Mouse (Mus musculus): ENCODE data around the gene Ankrd2. TPM values are rescaled to one million over a fixed set of nuclear protein-coding genes. Genes with fewer than 3 reads are reported as not detected.
A peak's percentile ranks its signal among the peaks of the same experiment; 100 is the strongest.

Ankrd2 gene
- polyA plus RNA-seq, 2 experiments = 0.08 TPM; not detected in 1

GRCm38 (mm10) chr19:42014231-42014825 is 21.5 kb upstream of the Ankrd2 start:
- H3K36me3 ChIP-seq (replicated peaks; ENCODE audit: control insufficient read depth, insufficient read depth, low read depth) = no peaks in the 10 kb centered on the region
- H3K4me1 ChIP-seq (replicated peaks; ENCODE audit: control insufficient read depth in 2 of 2, insufficient read depth in 2 of 2, low read length in 1 of 2) = no peaks in the 10 kb centered on the region; a peak in 1 of 4 replicates
- no peaks in the 10 kb centered on the region for H3K9me3 ChIP-seq (ENCODE audit: control insufficient read depth, low read length)
- no peak overlapping the region for H3K9ac ChIP-seq (replicated peaks)
- no peak overlapping the region for H3K4me3 ChIP-seq (ENCODE audit: insufficient read depth in 1 of 2, low read depth in 2 of 2, low read length in 2 of 2)
- TF ChIP-seq CTCF (IDR thresholded peaks at IDR 0.05; ENCODE audit: low read depth) (no peak), EP300 (IDR thresholded peaks at IDR 0.05; ENCODE audit: low read depth) (no peak)
- ATAC-seq (ENCODE audit: insufficient read depth) (no peak), DNase-seq (ENCODE audit: low read depth in 3 of 3, low spot score in 3 of 3) (no peak)
- no peak overlapping the region for H3K4me2 ChIP-seq (ENCODE audit: low read depth)
- no peak overlapping the region for H3K27ac ChIP-seq
- no peaks in the 10 kb centered on the region for H3K27me3 ChIP-seq (ENCODE audit: control insufficient read depth, insufficient read depth, low read length)
- WGBS (ENCODE audit: insufficient replicate concordance) = 48% methylated on average over 3 of the region's 3 CpGs

DNA sequence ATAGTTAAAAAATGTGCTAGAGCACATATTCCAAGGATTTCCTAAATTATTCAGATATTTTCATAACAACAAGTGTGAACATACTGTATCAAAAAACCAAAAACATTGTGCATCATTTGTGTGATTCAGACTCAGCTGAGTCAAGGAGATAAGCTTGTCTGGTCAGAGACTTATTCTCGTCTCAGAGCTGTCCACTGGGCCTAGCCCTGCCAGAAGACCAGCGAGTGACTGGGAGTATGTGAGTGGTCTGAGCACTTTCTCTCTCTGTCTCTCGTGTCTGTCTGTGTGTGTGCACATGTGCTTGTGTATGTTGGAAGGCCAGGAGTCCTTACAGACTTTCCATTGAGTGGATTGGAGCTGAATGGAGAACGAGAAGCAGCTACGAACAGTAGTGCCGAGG is 20.8 kb upstream of the Ankrd2 start:
- ATAC-seq (ENCODE audit: insufficient read depth) (no peak), DNase-seq (ENCODE audit: low read depth in 3 of 3, low spot score in 3 of 3) (no peak)
- no peak for TF ChIP-seq CTCF (IDR thresholded peaks at IDR 0.05; ENCODE audit: low read depth)
- no peak for TF ChIP-seq EP300 (IDR thresholded peaks at IDR 0.05; ENCODE audit: low read depth)
- Histone ChIP-seq H3K9me3 (ENCODE audit: control insufficient read depth, low read length) (no peaks in the 10 kb centered on the region), H3K4me3 (ENCODE audit: insufficient read depth in 1 of 2, low read depth in 2 of 2, low read length in 2 of 2) (no peak overlapping the region), H3K27me3 (ENCODE audit: control insufficient read depth, insufficient read depth, low read length) (no peaks in the 10 kb centered on the region), H3K4me2 (ENCODE audit: low read depth) (no peak overlapping the region), H3K9ac (replicated peaks) (no peak overlapping the region), H3K4me1 (replicated peaks; ENCODE audit: control insufficient read depth in 2 of 2, insufficient read depth in 2 of 2, low read length in 1 of 2) (no peaks in the 10 kb centered on the region; a peak in 1 of 4 replicates), H3K27ac (no peak overlapping the region), H3K36me3 (replicated peaks; ENCODE audit: control insufficient read depth, insufficient read depth, low read depth) (no peaks in the 10 kb centered on the region)
- WGBS (ENCODE audit: insufficient replicate concordance) = 55% methylated on average over 6 of the region's 6 CpGs

DNA sequence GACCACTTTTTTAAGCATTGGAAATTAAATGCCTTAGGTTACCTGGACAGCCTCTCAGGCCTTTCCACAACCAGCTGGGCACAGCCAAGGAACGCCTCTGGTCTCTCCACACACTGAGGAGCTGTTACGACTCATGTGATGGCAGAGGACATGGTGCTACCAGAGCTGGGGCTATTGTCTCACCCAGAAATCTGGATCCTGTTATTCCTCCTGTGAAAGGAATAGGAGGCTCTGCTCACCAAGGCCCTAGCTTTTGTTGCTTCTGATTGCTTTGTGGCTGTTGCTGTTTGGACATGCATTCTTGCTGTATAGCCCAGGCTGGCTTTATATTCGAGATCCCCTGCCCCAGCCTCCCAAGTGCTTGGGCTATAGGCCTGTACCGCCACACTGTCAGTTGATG is 19.5 kb upstream of the Ankrd2 start:
- Histone ChIP-seq H3K27ac (no peak overlapping the region), H3K4me3 (ENCODE audit: insufficient read depth in 1 of 2, low read depth in 2 of 2, low read length in 2 of 2) (no peak overlapping the region), H3K4me1 (replicated peaks; ENCODE audit: control insufficient read depth in 2 of 2, insufficient read depth in 2 of 2, low read length in 1 of 2) (no peaks in the 10 kb centered on the region; a peak in 1 of 4 replicates), H3K36me3 (replicated peaks; ENCODE audit: control insufficient read depth, insufficient read depth, low read depth) (no peaks in the 10 kb centered on the region), H3K4me2 (ENCODE audit: low read depth) (no peak overlapping the region), H3K27me3 (ENCODE audit: control insufficient read depth, insufficient read depth, low read length) (no peaks in the 10 kb centered on the region), H3K9me3 (ENCODE audit: control insufficient read depth, low read length) (no peaks in the 10 kb centered on the region), H3K9ac (replicated peaks) (no peak overlapping the region)
- ATAC-seq (ENCODE audit: insufficient read depth) = no peak
- TF ChIP-seq CTCF (IDR thresholded peaks at IDR 0.05; ENCODE audit: low read depth) = no peak
- TF ChIP-seq EP300 (IDR thresholded peaks at IDR 0.05; ENCODE audit: low read depth) = no peak
- WGBS (ENCODE audit: insufficient replicate concordance) = 53% methylated on average over 4 of the region's 4 CpGs
- DNase-seq (ENCODE audit: low read depth in 3 of 3, low spot score in 3 of 3) = no peak

- H3K27me3 ChIP-seq (ENCODE audit: control insufficient read depth, insufficient read depth, low read length) = no peaks in the 10 kb centered on the region
- DNase-seq (ENCODE audit: low read depth in 3 of 3, low spot score in 3 of 3) = no peak
Observed at GRCm38 (mm10) chr19:42016840-42017239, 19.0 kb upstream of the Ankrd2 start.

GRCm38 (mm10) chr19:42017399-42018247 is 18.2 kb upstream of the Ankrd2 start:
- H3K4me3 ChIP-seq (ENCODE audit: insufficient read depth in 1 of 2, low read depth in 2 of 2, low read length in 2 of 2) = no peak overlapping the region
- H3K9ac ChIP-seq (replicated peaks) = no peak overlapping the region
- H3K27ac ChIP-seq = no peak overlapping the region
- ATAC-seq (ENCODE audit: insufficient read depth) (0 out of 2 replicates have a peak, but pooled peaks have one; percentile 23), DNase-seq (ENCODE audit: low read depth in 3 of 3, low spot score in 3 of 3) (no peak)
- no peaks in the 10 kb centered on the region for H3K9me3 ChIP-seq (ENCODE audit: control insufficient read depth, low read length)
- no peaks in the 10 kb centered on the region for H3K36me3 ChIP-seq (replicated peaks; ENCODE audit: control insufficient read depth, insufficient read depth, low read depth)
- no peaks in the 10 kb centered on the region for H3K27me3 ChIP-seq (ENCODE audit: control insufficient read depth, insufficient read depth, low read length)
- TF ChIP-seq CTCF (IDR thresholded peaks at IDR 0.05; ENCODE audit: low read depth) (no peak), EP300 (IDR thresholded peaks at IDR 0.05; ENCODE audit: low read depth) (no peak)
- no peak overlapping the region for H3K4me2 ChIP-seq (ENCODE audit: low read depth)
- 31% methylated on average over 8 of the region's 8 CpGs for WGBS (ENCODE audit: insufficient replicate concordance)
- H3K4me1 ChIP-seq (replicated peaks; ENCODE audit: control insufficient read depth in 2 of 2, insufficient read depth in 2 of 2, low read length in 1 of 2) = no peaks in the 10 kb centered on the region; a peak in 1 of 4 replicates

More at GRCm38 (mm10) chr19:42016840-42017239, 19.0 kb upstream of the Ankrd2 start:
- Histone ChIP-seq H3K36me3 (replicated peaks; ENCODE audit: control insufficient read depth, insufficient read depth, low read depth) (no peaks in the 10 kb centered on the region), H3K4me1 (replicated peaks; ENCODE audit: control insufficient read depth in 2 of 2, insufficient read depth in 2 of 2, low read length in 1 of 2) (no peaks in the 10 kb centered on the region; a peak in 1 of 4 replicates), H3K9ac (replicated peaks) (no peak overlapping the region), H3K27ac (no peak overlapping the region), H3K4me3 (ENCODE audit: insufficient read depth in 1 of 2, low read depth in 2 of 2, low read length in 2 of 2) (no peak overlapping the region), H3K4me2 (ENCODE audit: low read depth) (no peak overlapping the region), H3K9me3 (ENCODE audit: control insufficient read depth, low read length) (no peaks in the 10 kb centered on the region)
- ATAC-seq (ENCODE audit: insufficient read depth) = no peak
- TF ChIP-seq EP300 (IDR thresholded peaks at IDR 0.05; ENCODE audit: low read depth) = no peak
- 64% methylated on average over 5 of the region's 5 CpGs for WGBS (ENCODE audit: insufficient replicate concordance)
